Mouse (Mus musculus): Measurements from ENCODE around the gene Atp1b2. TPM values are rescaled to one million over a fixed set of nuclear protein-coding genes. Genes with fewer than 3 reads are reported as not detected.
"Not testable (repeated sequence)": the region's sequence is repeated elsewhere in the genome, so short reads cannot be mapped to it uniquely, and the experiment has no call there.

The Atp1b2 gene
- total and polyA plus RNA-seq, 2 experiments from 2014 or later: 15.1 to 23.7 TPM

DNA sequence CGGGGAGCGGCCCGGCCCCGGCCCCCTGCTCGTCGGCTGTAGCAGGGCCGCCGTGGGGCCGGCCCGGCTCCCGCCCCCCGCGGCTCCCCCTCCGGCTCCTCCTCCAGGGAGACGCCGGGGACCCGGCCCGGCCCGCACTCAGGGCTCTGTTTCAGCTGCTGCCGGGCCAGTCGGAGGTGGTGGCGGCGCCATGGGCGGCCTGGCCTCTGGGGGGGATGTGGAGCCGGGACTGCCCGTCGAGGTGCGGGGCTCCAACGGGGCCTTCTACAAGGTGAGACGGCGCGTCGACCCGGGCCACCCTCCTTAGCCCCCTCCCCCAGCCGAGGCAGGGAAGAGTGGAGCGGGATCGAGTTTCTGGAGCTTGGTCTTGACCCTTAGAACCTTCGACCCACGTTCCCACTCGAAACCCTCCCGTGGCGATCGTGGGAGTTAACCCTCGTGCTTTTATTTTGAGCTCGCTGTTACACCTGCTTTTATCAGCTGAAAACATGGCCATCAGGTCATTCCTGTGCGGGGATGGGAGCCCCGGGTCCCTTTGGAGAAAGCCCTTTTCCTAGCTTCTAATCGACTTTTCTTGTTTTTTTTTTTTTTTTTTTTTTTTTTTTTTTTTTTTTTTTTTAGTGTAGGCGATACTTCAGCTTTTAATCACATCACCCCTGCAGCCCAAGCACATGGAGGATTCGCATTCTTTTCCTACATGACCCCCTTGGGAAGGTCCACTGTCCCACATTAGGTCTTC lies 27.6 kb upstream of the Atp1b2 start:
- peak overlapping the region; percentile 97 for H3K9ac ChIP-seq (replicated peaks; ENCODE audit: low read depth, low read length)
- no peaks in the 10 kb centered on the region for H3K9me3 ChIP-seq (replicated peaks; ENCODE audit: control insufficient read depth, low read length)
- H3K4me2 ChIP-seq (ENCODE audit: low read depth, low read length): peak overlapping the region; percentile 85
- no peaks in the 10 kb centered on the region for H3K27me3 ChIP-seq (ENCODE audit: control insufficient read depth, insufficient read depth, low read length)
- WGBS: 0% methylated on average over 34 of the region's 50 CpGs
- peak overlapping the region; percentile 98 for H3K4me3 ChIP-seq (ENCODE audit: low read depth, low read length)
- H3K27ac ChIP-seq (ENCODE audit: low read depth): peak overlapping the region; percentile 97
- ATAC-seq (ENCODE audit: insufficient read depth, low read depth) (peak; percentile 50), DNase-seq (ENCODE audit: low spot score) (peak; percentile 39)
- H3K36me3 ChIP-seq (replicated peaks; ENCODE audit: control insufficient read depth, insufficient read depth, low read length): no peaks in the 10 kb centered on the region; the same call in 1 of the 2 replicates
- peaks cover 19% of the 10 kb centered on the region for H3K4me1 ChIP-seq (ENCODE audit: control insufficient read depth, insufficient read depth)
- TF ChIP-seq EP300 (IDR thresholded peaks at IDR 0.05; ENCODE audit: low read depth) (no peak), CTCF (IDR thresholded peaks at IDR 0.05; ENCODE audit: low read depth) (no peak)

GRCm38 (mm10) chr11:69632284-69633089 lies 26.7 kb upstream of the Atp1b2 start, which contains the start of gene Fxr2:
TSS of gene Fxr2 (plus strand) at chr11:69632990.
- peak within 1 kb of the TSS; percentile 85 for H3K4me2 ChIP-seq (ENCODE audit: low read depth, low read length)
- DNase-seq (ENCODE audit: low spot score): peak; percentile 100
- H3K9ac ChIP-seq (replicated peaks; ENCODE audit: low read depth, low read length): peak within 1 kb of the TSS; percentile 97
- under 1% methylated on average over 35 of the region's 56 CpGs for WGBS
- no peaks in the 10 kb centered on the region for H3K27me3 ChIP-seq (ENCODE audit: control insufficient read depth, insufficient read depth, low read length)
- H3K27ac ChIP-seq (ENCODE audit: low read depth): peak within 1 kb of the TSS; percentile 97
- H3K4me1 ChIP-seq (ENCODE audit: control insufficient read depth, insufficient read depth): peaks cover 19% of the 10 kb centered on the region
- H3K36me3 ChIP-seq (replicated peaks; ENCODE audit: control insufficient read depth, insufficient read depth, low read length): no peaks in the 10 kb centered on the region; the same call in 1 of the 2 replicates
- no peaks in the 10 kb centered on the region for H3K9me3 ChIP-seq (replicated peaks; ENCODE audit: control insufficient read depth, low read length)
- peak; percentile 84 for TF ChIP-seq CTCF (IDR thresholded peaks at IDR 0.05; ENCODE audit: low read depth)
- no peak for TF ChIP-seq EP300 (IDR thresholded peaks at IDR 0.05; ENCODE audit: low read depth)
- peak; percentile 97 for ATAC-seq (ENCODE audit: insufficient read depth, low read depth)
- peak within 1 kb of the TSS; percentile 98 for H3K4me3 ChIP-seq (ENCODE audit: low read depth, low read length)

GRCm38 (mm10) chr11:69629802-69630201 lies 24.1 kb upstream of the Atp1b2 start:
- no peaks in the 10 kb centered on the region for H3K9me3 ChIP-seq (replicated peaks; ENCODE audit: control insufficient read depth, low read length)
- H3K9ac ChIP-seq (replicated peaks; ENCODE audit: low read depth, low read length): no peak overlapping the region
- no peak overlapping the region for H3K4me3 ChIP-seq (ENCODE audit: low read depth, low read length)
- H3K27ac ChIP-seq (ENCODE audit: low read depth): no peak overlapping the region
- ATAC-seq (ENCODE audit: insufficient read depth, low read depth) (no peak), DNase-seq (ENCODE audit: low spot score) (no peak)
- no peaks in the 10 kb centered on the region for H3K27me3 ChIP-seq (ENCODE audit: control insufficient read depth, insufficient read depth, low read length)
- no peak overlapping the region for H3K4me2 ChIP-seq (ENCODE audit: low read depth, low read length)
- no peaks in the 10 kb centered on the region for H3K36me3 ChIP-seq (replicated peaks; ENCODE audit: control insufficient read depth, insufficient read depth, low read length)
- TF ChIP-seq CTCF (IDR thresholded peaks at IDR 0.05; ENCODE audit: low read depth): peak; percentile 47
- TF ChIP-seq EP300 (IDR thresholded peaks at IDR 0.05; ENCODE audit: low read depth): no peak
- H3K4me1 ChIP-seq (ENCODE audit: control insufficient read depth, insufficient read depth): peaks cover 10% of the 10 kb centered on the region
- WGBS: 60% methylated on average over 1 of the region's 1 CpGs

DNA sequence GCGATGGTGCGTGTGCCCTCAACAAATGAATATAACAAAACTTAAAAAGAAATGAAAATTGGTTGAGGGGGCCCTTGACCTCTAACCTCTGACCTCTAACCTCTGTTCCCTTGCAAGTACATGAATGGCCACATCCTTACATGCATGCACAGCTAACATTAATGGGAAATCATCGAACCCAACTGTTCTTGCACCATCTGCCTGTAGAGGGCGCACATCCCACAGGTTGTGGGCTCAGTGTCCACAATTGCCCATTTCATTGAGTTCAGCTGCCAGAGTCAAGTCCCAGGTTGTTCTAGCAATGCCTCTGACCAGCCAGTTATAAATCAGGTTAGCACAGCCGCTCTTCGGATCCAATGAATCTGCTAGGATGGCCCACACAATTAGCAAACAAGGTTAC lies 22.5 kb upstream of the Atp1b2 start:
- Histone ChIP-seq H3K27me3 (ENCODE audit: control insufficient read depth, insufficient read depth, low read length) (no peaks in the 10 kb centered on the region), H3K4me3 (ENCODE audit: low read depth, low read length) (no peak overlapping the region), H3K36me3 (replicated peaks; ENCODE audit: control insufficient read depth, insufficient read depth, low read length) (no peaks in the 10 kb centered on the region), H3K4me1 (ENCODE audit: control insufficient read depth, insufficient read depth) (no peaks in the 10 kb centered on the region), H3K4me2 (ENCODE audit: low read depth, low read length) (no peak overlapping the region), H3K27ac (ENCODE audit: low read depth) (no peak overlapping the region), H3K9me3 (replicated peaks; ENCODE audit: control insufficient read depth, low read length) (no peaks in the 10 kb centered on the region), H3K9ac (replicated peaks; ENCODE audit: low read depth, low read length) (no peak overlapping the region)
- DNase-seq (ENCODE audit: low spot score): peak; percentile 48
- TF ChIP-seq EP300 (IDR thresholded peaks at IDR 0.05; ENCODE audit: low read depth) (no peak), CTCF (IDR thresholded peaks at IDR 0.05; ENCODE audit: low read depth) (peak; percentile 91)
- no peak for ATAC-seq (ENCODE audit: insufficient read depth, low read depth)
- WGBS: 34% methylated on average over 6 of the region's 6 CpGs

DNA sequence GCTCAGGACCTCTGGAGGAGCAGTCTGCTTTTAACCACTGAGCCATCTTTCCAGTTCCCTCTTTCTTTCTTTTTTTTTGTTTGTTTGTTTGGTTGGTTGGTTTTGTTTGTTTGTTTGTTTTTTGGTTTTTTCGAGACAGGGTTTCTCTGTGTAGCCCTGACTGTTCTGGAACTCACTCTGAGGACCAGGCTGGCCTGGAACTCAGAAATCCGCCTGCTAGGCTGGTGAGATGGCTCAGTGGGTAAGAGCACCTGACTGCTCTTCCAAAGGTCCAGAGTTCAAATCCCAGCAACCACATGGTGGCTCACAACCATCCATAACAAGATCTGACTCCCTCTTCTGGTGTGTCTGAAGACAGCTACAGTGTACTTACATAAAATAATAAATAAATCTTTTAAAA lies 18.6 kb upstream of the Atp1b2 start:
- H3K9ac ChIP-seq (replicated peaks; ENCODE audit: low read depth, low read length); H3K36me3 ChIP-seq (replicated peaks; ENCODE audit: control insufficient read depth, insufficient read depth, low read length); DNase-seq (ENCODE audit: low spot score); H3K4me2 ChIP-seq (ENCODE audit: low read depth, low read length); H3K4me3 ChIP-seq (ENCODE audit: low read depth, low read length); ATAC-seq (ENCODE audit: insufficient read depth, low read depth); H3K27ac ChIP-seq (ENCODE audit: low read depth); H3K27me3 ChIP-seq (ENCODE audit: control insufficient read depth, insufficient read depth, low read length); H3K9me3 ChIP-seq (replicated peaks; ENCODE audit: control insufficient read depth, low read length): not testable (repeated sequence)
- 87% methylated on average over 2 of the region's 2 CpGs for WGBS
- peaks cover 11% of the 10 kb centered on the region for H3K4me1 ChIP-seq (ENCODE audit: control insufficient read depth, insufficient read depth)
